Mouse (Mus musculus) layer of hippocampus, postnatal 36 days (tissue): Measurements from ENCODE around the gene Rbmy. TPM values are rescaled to one million over a fixed set of nuclear protein-coding genes. Genes with fewer than 3 reads are reported as not detected.
"Not testable (repeated sequence)": the region's sequence is repeated elsewhere in the genome, so short reads cannot be mapped to it uniquely, and the experiment has no call there.

ENCODE experiments used
- DNase-seq, 2 experiments: peaks; one replicate each; pipeline ENCODE4 v3.0.0; 2022
- total RNA-seq, 2 experiments: library from RNA; stranded (reverse); gene quantifications; 2 replicates each; pipeline ENCODE4 v1.2.3; 2021

Rbmy gene
- not detected for total RNA-seq

DNA sequence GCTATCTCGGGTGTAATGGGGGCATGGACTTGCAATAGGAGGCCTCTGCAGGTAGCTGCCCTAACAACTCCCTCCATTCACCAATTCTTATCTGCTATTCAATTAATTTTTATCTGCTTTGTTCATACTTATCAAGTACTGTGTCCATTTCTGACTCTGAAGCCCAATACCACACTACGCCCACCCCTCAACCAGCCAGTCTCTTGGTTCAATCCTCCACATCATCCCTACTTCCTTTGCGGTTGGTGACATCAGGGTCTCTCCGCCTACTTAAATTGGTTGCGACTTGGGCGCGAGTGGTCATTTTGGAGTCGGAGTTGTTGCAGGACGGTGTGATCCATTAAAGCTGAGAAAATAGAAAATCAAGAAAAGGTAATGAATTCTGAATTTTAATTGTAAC, at the start of gene Rbmy, which contains the start of gene Gm10256:
Gene Rbmy, plus strand, starts transcription at position 301 of the 400 bp plus-strand sequence.
Gene Gm10256, plus strand, starts transcription at position 320 of the 400 bp plus-strand sequence.
- DNase-seq = not testable (repeated sequence)

DNA sequence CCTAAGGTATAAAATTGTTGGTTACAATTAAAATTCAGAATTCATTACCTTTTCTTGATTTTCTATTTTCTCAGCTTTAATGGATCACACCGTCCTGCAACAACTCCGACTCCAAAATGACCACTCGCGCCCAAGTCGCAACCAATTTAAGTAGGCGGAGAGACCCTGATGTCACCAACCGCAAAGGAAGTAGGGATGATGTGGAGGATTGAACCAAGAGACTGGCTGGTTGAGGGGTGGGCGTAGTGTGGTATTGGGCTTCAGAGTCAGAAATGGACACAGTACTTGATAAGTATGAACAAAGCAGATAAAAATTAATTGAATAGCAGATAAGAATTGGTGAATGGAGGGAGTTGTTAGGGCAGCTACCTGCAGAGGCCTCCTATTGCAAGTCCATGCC, 34.4 kb upstream of the Rbmy start, which contains the start of gene Gm4064:
Gene Gm4064, minus strand, starts transcription at position 101 of the 400 bp plus-strand sequence.
- not testable (repeated sequence) for DNase-seq

Other genes with a start within 250 kb of the Rbmy start
- gene H2al2c, start 231.6 kb upstream of the Rbmy start, total RNA-seq = not detected
- not detected for gene Sry, start 167.0 kb upstream of the Rbmy start, total RNA-seq
- gene H2al2b, start 110.0 kb upstream of the Rbmy start, total RNA-seq = not detected
- not detected for gene Gm4064, start 34.5 kb upstream of the Rbmy start, total RNA-seq
- gene Gm10256, start within 50 bp of the Rbmy start, total RNA-seq = not detected
- not detected for gene Gm10352, start 70.3 kb downstream of the Rbmy start, total RNA-seq
- not detected for gene Gm29289, start 101.9 kb downstream of the Rbmy start, total RNA-seq